Mouse (Mus musculus): ENCODE results near the gene Tlr2. TPM values are rescaled to one million over a fixed set of nuclear protein-coding genes. Genes with fewer than 3 reads are reported as not detected.
"Not testable (repeated sequence)": the region's sequence is repeated elsewhere in the genome, so short reads cannot be mapped to it uniquely, and the experiment has no call there.

The Tlr2 gene
- polyA plus RNA-seq, 1 experiment from 2014 or later: 0.77 TPM

DNA sequence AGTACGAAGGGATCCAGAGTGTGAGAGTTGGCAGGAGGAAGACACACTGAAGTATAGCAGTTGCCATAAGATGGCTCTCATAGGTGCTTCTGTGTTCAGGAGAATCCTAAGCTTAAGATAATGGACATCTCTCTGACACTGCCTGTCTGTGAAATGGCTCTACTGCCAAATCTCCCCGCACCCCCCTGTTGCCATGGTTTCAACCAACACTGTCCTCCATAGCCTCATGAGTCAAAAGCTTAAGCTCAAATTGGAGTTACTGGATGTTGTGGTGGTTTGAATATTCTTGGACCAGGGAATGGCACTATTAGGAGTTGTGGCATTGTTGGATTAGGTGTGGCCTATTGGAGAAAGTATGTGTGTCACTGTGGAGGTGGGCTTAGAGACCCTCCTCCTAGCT, 28.2 kb upstream of the Tlr2 start:
- H3K36me3 ChIP-seq (ENCODE audit: control insufficient read depth, insufficient read depth, low read length): no peaks in the 10 kb centered on the region
- no peak overlapping the region for H3K4me3 ChIP-seq (ENCODE audit: low read depth, low read length)
- peaks cover 2% of the 10 kb centered on the region; the same call in 1 of the 2 replicates for H3K9me3 ChIP-seq (replicated peaks; ENCODE audit: control insufficient read depth, low read length)
- no peak overlapping the region for H3K9ac ChIP-seq (ENCODE audit: low read length)
- no peaks in the 10 kb centered on the region for H3K4me1 ChIP-seq (ENCODE audit: control insufficient read depth, insufficient read depth, low read length)
- no peak for ATAC-seq
- no peaks in the 10 kb centered on the region for H3K27me3 ChIP-seq (replicated peaks; ENCODE audit: control insufficient read depth, insufficient read depth, low read length)
- no peak for DNase-seq (ENCODE audit: low spot score)
- WGBS: 96% methylated on average over 2 of the region's 2 CpGs
- no peak overlapping the region for H3K4me2 ChIP-seq (ENCODE audit: low read length)
- H3K27ac ChIP-seq (ENCODE audit: low read depth, low read length): no peak overlapping the region

DNA sequence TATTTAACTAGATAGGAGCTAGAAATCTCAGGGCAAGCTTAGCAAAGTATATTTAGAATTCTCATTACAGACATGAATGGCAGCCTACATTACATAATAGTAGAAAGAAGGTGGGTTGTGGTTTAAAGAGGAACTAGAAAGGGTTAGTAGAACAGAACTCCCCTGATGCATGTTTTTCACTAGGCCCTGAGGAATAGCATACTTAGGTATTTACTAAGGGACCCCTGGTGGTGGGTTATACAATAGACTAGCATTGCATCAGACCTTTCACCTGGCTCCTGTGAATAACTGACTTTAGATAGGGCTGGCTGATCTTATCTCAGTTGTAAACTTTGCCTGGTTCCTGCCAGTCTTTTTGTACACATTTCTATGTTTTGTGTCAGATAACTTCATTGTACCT, 25.5 kb upstream of the Tlr2 start:
- not testable (repeated sequence) for H3K4me3 ChIP-seq (ENCODE audit: low read depth, low read length); H3K36me3 ChIP-seq (ENCODE audit: control insufficient read depth, insufficient read depth, low read length); H3K4me2 ChIP-seq (ENCODE audit: low read length); H3K4me1 ChIP-seq (ENCODE audit: control insufficient read depth, insufficient read depth, low read length); H3K27ac ChIP-seq (ENCODE audit: low read depth, low read length); H3K9ac ChIP-seq (ENCODE audit: low read length); H3K27me3 ChIP-seq (replicated peaks; ENCODE audit: control insufficient read depth, insufficient read depth, low read length); ATAC-seq; DNase-seq (ENCODE audit: low spot score); H3K9me3 ChIP-seq (replicated peaks; ENCODE audit: control insufficient read depth, low read length)

DNA sequence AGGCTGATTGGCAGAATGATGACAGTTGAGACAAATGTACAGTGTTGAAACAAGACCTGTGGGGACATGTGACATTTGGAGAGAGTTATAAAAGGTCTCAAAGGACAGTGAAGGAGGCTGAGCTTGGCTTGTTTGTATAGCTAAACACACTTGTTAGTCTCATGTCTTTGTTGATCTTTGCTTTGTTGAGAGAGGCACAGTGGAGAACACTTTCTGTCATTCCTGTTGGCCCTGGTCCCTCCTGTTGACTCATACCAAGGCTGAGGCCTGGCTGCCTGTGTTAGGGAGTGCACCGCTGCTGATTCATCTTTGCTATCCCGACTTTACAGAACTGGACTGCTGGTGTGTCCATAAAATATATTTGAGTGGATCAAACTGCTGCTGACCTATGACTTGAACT, 23.6 kb upstream of the Tlr2 start:
- Histone ChIP-seq H3K27ac (ENCODE audit: low read depth, low read length) (no peak overlapping the region), H3K4me1 (ENCODE audit: control insufficient read depth, insufficient read depth, low read length) (no peaks in the 10 kb centered on the region), H3K4me2 (ENCODE audit: low read length) (no peak overlapping the region), H3K36me3 (ENCODE audit: control insufficient read depth, insufficient read depth, low read length) (no peaks in the 10 kb centered on the region), H3K9me3 (replicated peaks; ENCODE audit: control insufficient read depth, low read length) (no peaks in the 10 kb centered on the region), H3K9ac (ENCODE audit: low read length) (no peak overlapping the region), H3K4me3 (ENCODE audit: low read depth, low read length) (no peak overlapping the region), H3K27me3 (replicated peaks; ENCODE audit: control insufficient read depth, insufficient read depth, low read length) (no peaks in the 10 kb centered on the region)
- ATAC-seq (no peak), DNase-seq (ENCODE audit: low spot score) (no peak)
- 96% methylated on average over 2 of the region's 2 CpGs for WGBS

DNA sequence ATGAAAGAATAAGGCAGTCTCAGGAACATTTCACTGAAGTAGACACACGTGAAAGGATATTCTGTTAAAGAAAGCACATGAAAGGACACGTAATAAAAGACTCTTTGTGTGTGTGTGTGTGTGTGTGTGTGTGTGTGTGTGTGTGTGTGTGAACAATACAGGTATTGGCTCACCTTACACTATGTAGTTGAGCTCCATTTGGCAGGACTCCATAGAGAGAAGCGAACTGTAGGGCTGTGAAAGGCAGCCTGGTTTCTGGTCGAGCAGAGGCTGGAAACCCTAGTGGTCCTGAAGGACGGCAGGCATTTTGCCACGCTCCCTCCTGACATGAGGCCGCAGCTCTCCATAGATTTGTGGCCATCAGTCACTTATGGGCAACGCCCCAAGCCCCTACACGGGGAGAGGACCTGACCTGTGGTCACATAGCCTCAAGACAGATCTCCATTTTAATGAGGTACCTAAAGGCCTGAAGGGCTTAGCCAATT, 22.5 kb upstream of the Tlr2 start:
- WGBS: 72% methylated on average over 9 of the region's 9 CpGs
- no peak for DNase-seq (ENCODE audit: low spot score)
- ATAC-seq: no peak
- Histone ChIP-seq H3K9me3 (replicated peaks; ENCODE audit: control insufficient read depth, low read length) (no peaks in the 10 kb centered on the region), H3K4me3 (ENCODE audit: low read depth, low read length) (no peak overlapping the region), H3K9ac (ENCODE audit: low read length) (no peak overlapping the region), H3K4me2 (ENCODE audit: low read length) (no peak overlapping the region), H3K36me3 (ENCODE audit: control insufficient read depth, insufficient read depth, low read length) (no peaks in the 10 kb centered on the region), H3K27ac (ENCODE audit: low read depth, low read length) (no peak overlapping the region), H3K4me1 (ENCODE audit: control insufficient read depth, insufficient read depth, low read length) (no peaks in the 10 kb centered on the region), H3K27me3 (replicated peaks; ENCODE audit: control insufficient read depth, insufficient read depth, low read length) (no peaks in the 10 kb centered on the region)

DNA sequence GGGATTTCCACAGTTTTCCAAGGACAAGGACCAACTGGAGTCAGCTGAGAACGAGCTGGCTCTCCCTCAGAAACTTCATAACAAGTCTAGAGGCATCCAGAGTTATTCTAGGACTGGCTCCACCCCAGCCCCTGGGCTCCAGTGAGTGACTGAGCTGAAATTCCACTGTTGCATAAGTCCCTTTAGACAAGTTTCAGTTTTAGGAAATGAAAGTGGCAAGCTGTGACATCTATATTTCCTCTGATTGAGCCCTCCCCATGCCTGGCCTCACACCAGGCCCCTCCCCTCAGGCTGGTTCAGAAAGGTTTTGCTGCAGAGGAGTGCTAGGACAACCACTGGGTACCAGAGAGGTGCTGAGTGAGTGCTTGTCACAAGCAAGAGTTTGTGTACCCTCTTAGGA, 21.4 kb upstream of the Tlr2 start:
- H3K36me3 ChIP-seq (ENCODE audit: control insufficient read depth, insufficient read depth, low read length): no peaks in the 10 kb centered on the region
- ATAC-seq (no peak), DNase-seq (ENCODE audit: low spot score) (no peak)
- no peak overlapping the region for H3K27ac ChIP-seq (ENCODE audit: low read depth, low read length)
- no peaks in the 10 kb centered on the region for H3K4me1 ChIP-seq (ENCODE audit: control insufficient read depth, insufficient read depth, low read length)
- no peak overlapping the region for H3K9ac ChIP-seq (ENCODE audit: low read length)
- no peak overlapping the region for H3K4me3 ChIP-seq (ENCODE audit: low read depth, low read length)
- H3K27me3 ChIP-seq (replicated peaks; ENCODE audit: control insufficient read depth, insufficient read depth, low read length): no peaks in the 10 kb centered on the region
- no peak overlapping the region for H3K4me2 ChIP-seq (ENCODE audit: low read length)
- 50% methylated on average over 1 of the region's 1 CpGs for whole genome bisulfite sequencing
- H3K9me3 ChIP-seq (replicated peaks; ENCODE audit: control insufficient read depth, low read length): no peaks in the 10 kb centered on the region

DNA sequence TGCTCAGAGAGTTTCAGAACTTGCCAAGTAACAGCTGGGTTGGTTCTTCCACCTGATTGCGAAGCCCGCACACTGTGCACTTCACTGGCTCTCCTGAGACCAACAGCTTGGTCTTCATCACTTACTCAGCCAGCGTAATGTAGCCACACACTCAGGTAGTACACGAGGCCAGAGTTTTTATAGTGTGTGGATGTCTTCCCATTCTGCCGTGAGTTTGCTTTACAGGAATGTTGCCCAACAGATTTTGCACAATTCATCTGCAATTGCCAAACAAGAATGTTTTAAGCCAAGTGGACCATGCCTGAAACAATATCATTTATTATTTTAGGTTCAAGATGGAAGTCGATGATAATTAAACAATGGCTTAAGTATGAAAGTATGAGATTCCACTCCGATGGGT, 18.0 kb upstream of the Tlr2 start:
- Histone ChIP-seq H3K27me3 (replicated peaks; ENCODE audit: control insufficient read depth, insufficient read depth, low read length) (no peaks in the 10 kb centered on the region), H3K4me1 (ENCODE audit: control insufficient read depth, insufficient read depth, low read length) (no peaks in the 10 kb centered on the region), H3K9ac (ENCODE audit: low read length) (no peak overlapping the region), H3K36me3 (ENCODE audit: control insufficient read depth, insufficient read depth, low read length) (no peaks in the 10 kb centered on the region), H3K4me2 (ENCODE audit: low read length) (no peak overlapping the region), H3K4me3 (ENCODE audit: low read depth, low read length) (no peak overlapping the region), H3K27ac (ENCODE audit: low read depth, low read length) (no peak overlapping the region), H3K9me3 (replicated peaks; ENCODE audit: control insufficient read depth, low read length) (no peaks in the 10 kb centered on the region)
- ATAC-seq: no peak
- WGBS: 92% methylated on average over 7 of the region's 7 CpGs
- no peak for DNase-seq (ENCODE audit: low spot score)

DNA sequence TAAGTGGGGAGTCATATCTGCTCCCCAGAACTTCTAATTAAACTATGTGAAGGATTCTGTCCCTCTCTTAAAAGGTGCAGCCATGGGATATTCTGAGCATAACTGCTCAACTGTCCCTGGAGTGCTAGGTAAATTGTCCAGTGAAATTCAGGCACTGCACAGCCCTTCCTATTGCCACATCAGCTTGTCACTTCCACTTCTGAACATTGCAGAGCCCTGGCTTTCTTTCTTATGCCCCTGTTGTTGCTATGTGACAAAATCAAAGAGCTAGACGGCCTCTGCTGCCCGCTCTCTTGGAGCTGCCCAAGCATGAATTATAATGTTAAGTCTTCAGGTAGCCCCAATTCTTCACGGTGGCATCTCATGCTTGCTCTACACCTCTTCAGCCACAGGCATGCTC, 17.5 kb upstream of the Tlr2 start:
- Histone ChIP-seq H3K27me3 (replicated peaks; ENCODE audit: control insufficient read depth, insufficient read depth, low read length) (no peaks in the 10 kb centered on the region), H3K4me2 (ENCODE audit: low read length) (no peak overlapping the region), H3K4me1 (ENCODE audit: control insufficient read depth, insufficient read depth, low read length) (no peaks in the 10 kb centered on the region), H3K9ac (ENCODE audit: low read length) (no peak overlapping the region), H3K27ac (ENCODE audit: low read depth, low read length) (no peak overlapping the region), H3K36me3 (ENCODE audit: control insufficient read depth, insufficient read depth, low read length) (no peaks in the 10 kb centered on the region), H3K9me3 (replicated peaks; ENCODE audit: control insufficient read depth, low read length) (no peaks in the 10 kb centered on the region), H3K4me3 (ENCODE audit: low read depth, low read length) (no peak overlapping the region)
- no peak for ATAC-seq
- 92% methylated on average over 3 of the region's 3 CpGs for WGBS
- no peak for DNase-seq (ENCODE audit: low spot score)

DNA sequence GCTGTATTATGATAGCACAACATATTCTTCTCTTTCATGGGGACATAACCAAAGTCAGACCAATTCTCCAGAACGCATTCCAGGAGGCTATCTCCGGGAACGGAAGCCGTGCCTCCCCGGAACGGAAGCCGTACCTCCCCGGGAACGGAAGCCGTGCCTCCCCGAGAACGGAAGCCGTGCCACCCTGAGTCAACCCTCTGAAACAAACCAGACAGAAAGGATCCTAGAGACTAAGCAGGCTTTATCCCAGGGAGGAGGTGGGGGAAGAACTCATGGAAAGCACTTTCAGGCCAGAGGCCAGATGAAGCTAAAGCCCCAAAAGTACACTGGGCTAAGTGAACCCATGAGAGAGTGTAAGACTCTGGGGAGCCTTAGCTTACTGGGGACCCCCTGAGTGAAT, 16.1 kb upstream of the Tlr2 start:
- DNase-seq (ENCODE audit: low spot score) (no peak), ATAC-seq (no peak)
- no peak overlapping the region for H3K4me3 ChIP-seq (ENCODE audit: low read depth, low read length)
- 95% methylated on average over 13 of the region's 13 CpGs for WGBS
- no peaks in the 10 kb centered on the region for H3K27me3 ChIP-seq (replicated peaks; ENCODE audit: control insufficient read depth, insufficient read depth, low read length)
- H3K4me2 ChIP-seq (ENCODE audit: low read length): no peak overlapping the region
- no peak overlapping the region for H3K9ac ChIP-seq (ENCODE audit: low read length)
- H3K27ac ChIP-seq (ENCODE audit: low read depth, low read length): no peak overlapping the region
- no peaks in the 10 kb centered on the region for H3K4me1 ChIP-seq (ENCODE audit: control insufficient read depth, insufficient read depth, low read length)
- no peaks in the 10 kb centered on the region for H3K9me3 ChIP-seq (replicated peaks; ENCODE audit: control insufficient read depth, low read length)
- H3K36me3 ChIP-seq (ENCODE audit: control insufficient read depth, insufficient read depth, low read length): no peaks in the 10 kb centered on the region

DNA sequence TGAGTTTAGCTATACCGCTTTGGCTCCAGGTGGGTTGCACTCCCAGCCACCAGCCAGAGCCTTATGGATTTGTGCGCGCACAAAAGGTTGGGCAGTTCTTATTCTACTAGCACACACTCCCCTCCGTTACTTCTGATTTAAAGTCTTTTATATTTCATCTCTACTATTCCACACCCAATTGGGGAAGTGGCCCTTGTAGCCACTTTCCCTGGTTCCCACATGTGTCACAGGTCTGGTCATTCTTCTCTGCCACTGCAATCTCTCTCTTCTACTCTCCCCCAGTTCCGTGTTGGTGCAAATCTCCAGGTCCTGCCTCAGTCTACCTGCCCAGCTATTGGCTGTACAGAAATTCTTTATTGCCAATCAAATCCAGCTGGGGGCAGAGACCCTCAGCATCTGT, 14.1 kb upstream of the Tlr2 start:
- ATAC-seq (no peak), DNase-seq (ENCODE audit: low spot score) (no peak)
- Histone ChIP-seq H3K36me3 (ENCODE audit: control insufficient read depth, insufficient read depth, low read length) (no peaks in the 10 kb centered on the region), H3K9ac (ENCODE audit: low read length) (no peak overlapping the region), H3K27ac (ENCODE audit: low read depth, low read length) (no peak overlapping the region), H3K4me2 (ENCODE audit: low read length) (no peak overlapping the region), H3K4me1 (ENCODE audit: control insufficient read depth, insufficient read depth, low read length) (no peaks in the 10 kb centered on the region), H3K27me3 (replicated peaks; ENCODE audit: control insufficient read depth, insufficient read depth, low read length) (no peaks in the 10 kb centered on the region), H3K9me3 (replicated peaks; ENCODE audit: control insufficient read depth, low read length) (no peaks in the 10 kb centered on the region), H3K4me3 (ENCODE audit: low read depth, low read length) (no peak overlapping the region)
- 87% methylated on average over 5 of the region's 5 CpGs for WGBS

DNA sequence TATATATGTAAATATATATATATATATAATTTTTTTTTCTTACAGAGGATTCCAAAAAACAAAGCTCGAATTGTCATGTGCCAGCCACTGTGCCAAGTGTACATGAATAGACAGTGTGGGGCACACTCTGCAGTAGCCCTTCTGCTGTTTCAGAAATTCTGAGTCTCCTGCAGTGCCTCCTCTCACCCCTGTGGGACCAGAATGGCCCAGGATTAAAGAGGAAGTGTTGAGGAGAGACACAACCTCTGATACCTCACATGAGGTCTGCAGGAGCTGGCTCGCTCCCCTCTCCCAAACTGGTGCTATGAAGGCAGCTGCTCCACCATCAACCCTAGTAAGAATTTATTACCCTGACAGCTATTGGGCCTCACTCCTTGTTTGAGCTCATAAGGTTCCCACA, 7.8 kb upstream of the Tlr2 start:
- Histone ChIP-seq H3K9me3 (replicated peaks; ENCODE audit: control insufficient read depth, low read length) (no peaks in the 10 kb centered on the region), H3K36me3 (ENCODE audit: control insufficient read depth, insufficient read depth, low read length) (no peaks in the 10 kb centered on the region), H3K4me1 (ENCODE audit: control insufficient read depth, insufficient read depth, low read length) (no peaks in the 10 kb centered on the region), H3K9ac (ENCODE audit: low read length) (no peak overlapping the region), H3K4me2 (ENCODE audit: low read length) (no peak overlapping the region), H3K27ac (ENCODE audit: low read depth, low read length) (no peak overlapping the region), H3K27me3 (replicated peaks; ENCODE audit: control insufficient read depth, insufficient read depth, low read length) (no peaks in the 10 kb centered on the region), H3K4me3 (ENCODE audit: low read depth, low read length) (no peak overlapping the region)
- no peak for ATAC-seq
- 77% methylated on average over 2 of the region's 2 CpGs for WGBS
- no peak for DNase-seq (ENCODE audit: low spot score)

All from forebrain, embryonic 14.5 days (tissue).